Mouse (Mus musculus) small intestine, adult 2 months (tissue): ENCODE data around the gene Vapb.

Experiments
- CTCF ChIP-seq: fragments of 200-500 bp; IDR thresholded peaks from 2 replicates; pipeline ENCODE4 v1.5.1; 2012; ENCODE audit warnings: low read depth, mild to moderate bottlenecking, control low read depth, inconsistent platforms, low read length, moderate library complexity, mixed read lengths; ENCODE audit not compliant: insufficient replicate concordance, insufficient read length; ENCODE audit errors: extremely low read depth
- POLR2A ChIP-seq: fragments of 200-500 bp; IDR thresholded peaks from 2 replicates; pipeline ENCODE4 v1.6.1; 2012; ENCODE audit warnings: low read depth, mild to moderate bottlenecking, control low read depth, inconsistent platforms, low read length, moderate library complexity

- TF ChIP-seq POLR2A (no peak), CTCF (no peak)
These were observed 24.1 kb upstream of the Vapb start for GRCm38 (mm10) chr2:173713241-173713640.
